Mouse (Mus musculus) limb, embryonic 14.5 days (tissue): ENCODE data around the gene Rrp7a. TPM values are rescaled to one million over a fixed set of nuclear protein-coding genes. Genes with fewer than 3 reads are reported as not detected.
A peak's percentile ranks its signal among the peaks of the same experiment; 100 is the strongest.

Experiments used
- ATAC-seq: fragments of 200-750 bp; cut with Nextera tagmentation; 2 replicates; pipeline ENCODE4 v1.8.0; 2017; ENCODE audit warnings: low read depth, moderate number of reproducible peaks, moderate TSS enrichment; ENCODE audit not compliant: low FRiP score
- DNase-seq: peaks from one replicate; pipeline ENCODE4 v3.0.0-alpha.2; 2015; ENCODE audit warnings: low spot score
- H3K27ac ChIP-seq: fragments of 300-500 bp; sonication (generic); replicated peaks from 2 replicates; pipeline ENCODE4 v1.5.1; 2014; ENCODE audit warnings: low read depth, mild to moderate bottlenecking, low read length, moderate library complexity, mixed read lengths
- H3K27me3 ChIP-seq: fragments of 300-500 bp; sonication (generic); 2 replicates; pipeline ENCODE4 v1.6.1; 2014; ENCODE audit warnings: low read length, mixed read lengths; ENCODE audit not compliant: control insufficient read depth, insufficient read depth
- H3K36me3 ChIP-seq: fragments of 300-500 bp; sonication (generic); 2 replicates; pipeline ENCODE4 v1.6.1; 2014; ENCODE audit warnings: mild to moderate bottlenecking, low read length, moderate library complexity, mixed read lengths; ENCODE audit not compliant: control insufficient read depth, insufficient read depth
- H3K4me1 ChIP-seq: fragments of 300-500 bp; sonication (generic); 2 replicates; pipeline ENCODE4 v1.6.1; 2014; ENCODE audit warnings: antibody characterized with exemption, low read length, mixed read lengths; ENCODE audit not compliant: control insufficient read depth, insufficient read depth
- H3K4me2 ChIP-seq: fragments of 300-500 bp; sonication (generic); replicated peaks from 2 replicates; pipeline ENCODE4 v1.6.1; 2014; ENCODE audit warnings: low read depth, mild to moderate bottlenecking, low read length, moderate library complexity; ENCODE audit not compliant: severe bottlenecking
- H3K4me3 ChIP-seq: fragments of 300-500 bp; sonication (generic); replicated peaks from 2 replicates; pipeline ENCODE4 v1.5.1; 2014; ENCODE audit warnings: low read length
- H3K9ac ChIP-seq: fragments of 300-500 bp; sonication (generic); 2 replicates; pipeline ENCODE4 v1.6.1; 2014; ENCODE audit warnings: mild to moderate bottlenecking, low read depth, low read length, moderate library complexity; ENCODE audit not compliant: severe bottlenecking
- H3K9me3 ChIP-seq: fragments of 300-500 bp; sonication (generic); 2 replicates; pipeline ENCODE4 v1.6.1; 2016; ENCODE audit warnings: low read length; ENCODE audit not compliant: control insufficient read depth
- POLR2A ChIP-seq: fragments of 200-500 bp; IDR thresholded peaks from 2 replicates; pipeline ENCODE4 v1.8.0; 2012; ENCODE audit warnings: inconsistent platforms, mild to moderate bottlenecking, moderate library complexity, borderline replicate concordance; ENCODE audit not compliant: insufficient read depth, insufficient read length; ENCODE audit errors: extremely low read depth
- WGBS: fragments of 180-500 bp; shearing (Covaris S2); extraction: QIAGEN DNeasy Blood & Tissue Kit; methylation state at CpG from one replicate; pipeline ENCODE4 v1.1.7; 2014; 5-methylcytosine and 5-hydroxymethylcytosine counted together
- polyA plus RNA-seq, 2 experiments: library from polyadenylated mRNA; depleted of rRNA in 1 of 2; stranded (reverse) in 1 of 2; unstranded in 1 of 2; fragments of >200 nt; fragmentation: Nextera tagmentation in 1 of 2; extraction: Ambion mirVana in 1 of 2; gene quantifications; 2 replicates each; pipeline versions ENCODE4 v1.2.1 to v1.2.3; 2012 to 2014

The Rrp7a gene
- polyA plus RNA-seq, 2 experiments, result 60.9 to 82.1 TPM

DNA sequence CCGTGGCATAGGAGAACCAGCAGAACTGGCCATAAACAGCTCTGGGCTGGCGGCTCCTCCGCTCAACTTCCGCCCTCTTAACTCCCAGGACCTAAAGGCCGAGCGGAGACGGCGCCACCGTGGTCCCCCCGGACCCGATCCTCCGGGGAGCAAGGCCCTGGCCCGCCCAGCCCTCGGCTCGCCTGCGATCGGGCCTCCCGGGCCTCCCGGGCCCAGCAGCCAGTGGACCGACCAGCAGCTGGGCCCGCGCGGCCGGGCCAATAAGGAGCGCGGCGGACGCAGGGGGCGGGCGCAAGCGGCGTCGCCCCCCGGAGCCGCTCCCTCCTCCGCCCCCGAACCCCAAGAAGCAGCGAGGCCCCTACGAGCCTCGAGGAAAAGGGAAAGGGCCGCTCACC lies 26.2 kb upstream of the Rrp7a start:
- Histone ChIP-seq H3K9me3 (no peaks in the 10 kb centered on the region), H3K4me3 (peak overlapping the region; percentile 93), H3K27ac (peak overlapping the region; percentile 98), H3K27me3 (no peaks in the 10 kb centered on the region), H3K4me2 (peak overlapping the region; percentile 82), H3K4me1 (peaks cover 7% of the 10 kb centered on the region), H3K36me3 (peaks cover 26% of the 10 kb centered on the region), H3K9ac (peak overlapping the region; percentile 97)
- 1% methylated on average over 35 of the region's 41 CpGs for WGBS
- ATAC-seq (peak; percentile 74), DNase-seq (peak; percentile 73)
- TF ChIP-seq POLR2A, result no peak

DNA sequence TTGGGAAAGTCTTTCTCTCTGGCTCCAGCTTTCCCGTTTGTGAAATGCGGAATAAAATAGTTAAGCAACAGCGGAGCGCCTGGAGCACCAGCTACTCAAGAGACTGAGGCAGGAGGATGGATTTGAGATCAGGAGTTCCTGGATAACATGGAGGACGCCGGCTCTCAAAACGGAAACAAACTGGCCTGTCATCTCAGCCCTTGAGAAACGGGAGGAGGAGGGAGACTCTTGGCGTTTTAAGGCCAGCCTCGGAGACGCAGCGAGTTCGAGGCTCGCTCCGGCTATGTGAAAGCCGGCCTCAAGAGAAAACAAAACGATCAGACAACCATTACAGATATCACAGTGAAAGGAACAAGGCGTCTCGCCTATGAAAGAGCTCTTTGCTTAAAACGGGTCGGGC lies 25.8 kb upstream of the Rrp7a start:
- no peak for ATAC-seq
- no peak for DNase-seq
- Histone ChIP-seq H3K36me3 (peaks cover 22% of the 10 kb centered on the region), H3K4me1 (peaks cover 7% of the 10 kb centered on the region), H3K9ac (peak overlapping the region; percentile 97), H3K4me2 (peak overlapping the region; percentile 82), H3K27ac (peak overlapping the region; percentile 98), H3K4me3 (peak overlapping the region; percentile 93), H3K9me3 (no peaks in the 10 kb centered on the region), H3K27me3 (no peaks in the 10 kb centered on the region)
- WGBS, result 3% methylated on average over 21 of the region's 21 CpGs
- no peak for TF ChIP-seq POLR2A

DNA sequence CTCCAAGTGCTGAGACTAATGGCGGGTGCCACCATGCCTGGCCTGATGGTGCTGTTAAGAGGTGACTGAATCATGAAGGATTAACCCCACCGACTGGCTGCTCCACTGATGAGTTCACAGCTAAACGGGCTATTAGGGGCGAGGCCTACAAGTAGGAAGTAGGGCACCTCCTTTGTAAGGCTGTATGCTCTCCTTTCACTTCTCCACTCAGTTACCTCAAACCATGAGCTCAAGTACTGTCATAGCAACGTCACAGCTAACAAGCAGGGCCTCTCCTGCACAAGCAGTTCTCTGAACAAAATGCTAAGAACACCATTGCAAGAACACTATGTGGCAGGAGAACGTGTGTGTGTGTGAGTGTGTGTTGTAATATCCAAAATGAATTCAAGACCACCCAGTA lies 22.9 kb upstream of the Rrp7a start:
- H3K27ac ChIP-seq, result no peak overlapping the region

DNA sequence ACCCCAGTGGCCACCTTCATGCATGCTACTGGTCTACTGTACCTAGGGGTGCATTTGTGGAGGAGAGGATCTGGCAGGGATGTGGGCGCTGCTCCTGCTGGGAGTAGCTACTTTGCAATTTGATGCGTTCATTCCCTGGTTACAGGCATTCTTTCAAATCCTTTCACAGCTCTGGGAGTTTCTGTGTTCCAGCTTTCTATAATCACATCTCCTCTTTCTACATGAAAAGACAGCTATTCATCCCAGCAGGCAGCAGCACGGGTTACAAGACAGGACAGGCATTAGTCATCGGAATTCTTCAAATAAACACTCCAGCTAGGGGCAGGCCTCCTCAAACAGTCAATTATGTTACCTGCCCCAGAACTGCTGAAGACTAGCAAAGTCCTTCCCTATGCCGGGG lies 20.3 kb upstream of the Rrp7a start:
- Histone ChIP-seq H3K36me3 (peaks cover 33% of the 10 kb centered on the region), H3K4me3 (no peak overlapping the region), H3K4me2 (no peak overlapping the region), H3K4me1 (peaks cover 3% of the 10 kb centered on the region; the same call in 1 of the 2 replicates), H3K27ac (no peak overlapping the region), H3K9me3 (no peaks in the 10 kb centered on the region), H3K9ac (no peak overlapping the region), H3K27me3 (no peaks in the 10 kb centered on the region)
- no peak for ATAC-seq
- WGBS, result 62% methylated on average over 5 of the region's 5 CpGs
- no peak for DNase-seq
- TF ChIP-seq POLR2A, result no peak

More for the DNA sequence above, 22.9 kb upstream of the Rrp7a start:
- Histone ChIP-seq H3K4me3 (no peak overlapping the region), H3K9me3 (no peaks in the 10 kb centered on the region), H3K9ac (no peak overlapping the region), H3K4me2 (no peak overlapping the region), H3K4me1 (peaks cover 7% of the 10 kb centered on the region), H3K27me3 (no peaks in the 10 kb centered on the region), H3K36me3 (peaks cover 22% of the 10 kb centered on the region)
- no peak for DNase-seq
- no peak for TF ChIP-seq POLR2A
- no peak for ATAC-seq
- 90% methylated on average over 6 of the region's 6 CpGs for WGBS

DNA sequence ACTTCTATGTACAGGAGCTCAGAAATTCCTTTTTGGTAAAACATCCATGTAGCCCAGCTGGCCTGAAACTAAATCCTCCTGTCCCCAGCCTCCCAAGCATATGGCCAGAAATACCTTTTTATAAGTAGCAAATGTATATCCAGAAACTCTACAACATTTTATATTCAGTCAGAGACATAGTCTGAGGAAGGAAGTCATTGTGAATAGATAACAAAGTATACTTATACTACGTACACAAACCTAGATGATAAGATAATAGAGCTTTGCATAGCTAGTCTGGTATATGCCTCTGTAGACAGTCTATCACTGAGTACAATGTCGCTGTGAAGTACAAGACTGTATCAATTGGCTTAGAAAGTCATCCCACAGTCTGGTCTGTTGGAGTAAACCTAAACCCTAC lies 13.1 kb upstream of the Rrp7a start:
- Histone ChIP-seq H3K27ac (no peak overlapping the region), H3K4me1 (no peaks in the 10 kb centered on the region), H3K36me3 (peaks cover 81% of the 10 kb centered on the region), H3K4me3 (no peak overlapping the region), H3K9me3 (no peaks in the 10 kb centered on the region), H3K4me2 (no peak overlapping the region), H3K27me3 (no peaks in the 10 kb centered on the region), H3K9ac (no peak overlapping the region)
- TF ChIP-seq POLR2A, result no peak
- ATAC-seq (no peak), DNase-seq (no peak)
- 85% methylated on average over 2 of the region's 2 CpGs for WGBS

DNA sequence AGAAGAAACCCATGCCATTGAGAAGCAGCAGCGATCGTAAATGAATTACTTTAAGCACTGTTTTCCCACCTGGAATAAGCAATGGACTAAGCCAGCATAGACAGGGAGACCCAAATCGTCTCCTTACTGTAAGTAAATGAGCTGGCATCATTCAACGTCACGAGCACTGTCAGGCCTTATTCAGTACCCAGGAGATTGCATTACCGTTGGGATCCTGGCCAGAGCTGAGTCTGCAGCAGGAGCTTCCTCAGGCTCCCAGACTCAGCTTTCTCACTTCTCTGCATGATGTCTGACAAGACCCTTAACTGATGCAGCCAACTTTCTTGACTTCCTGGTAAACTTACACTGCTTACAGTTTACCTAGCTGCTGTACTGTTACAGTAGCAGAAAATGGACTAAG lies 12.1 kb upstream of the Rrp7a start:
- TF ChIP-seq POLR2A, result no peak
- no peak overlapping the region for H3K27ac ChIP-seq
- no peak for ATAC-seq
- no peaks in the 10 kb centered on the region for H3K27me3 ChIP-seq
- no peak overlapping the region for H3K9ac ChIP-seq
- H3K9me3 ChIP-seq, result no peaks in the 10 kb centered on the region
- 90% methylated on average over 6 of the region's 6 CpGs for WGBS
- H3K4me2 ChIP-seq, result no peak overlapping the region
- H3K4me3 ChIP-seq, result no peak overlapping the region
- DNase-seq, result no peak
- H3K36me3 ChIP-seq, result peaks cover 89% of the 10 kb centered on the region
- no peaks in the 10 kb centered on the region for H3K4me1 ChIP-seq
